Mouse (Mus musculus) cerebellum, adult 18-20 months (tissue): Measurements from ENCODE around the gene Nuak1.
"Not testable (repeated sequence)": the region's sequence is repeated elsewhere in the genome, so short reads cannot be mapped to it uniquely, and the experiment has no call there.

Experiments used
- DNase-seq, 2 experiments: peaks; one replicate each; pipeline ENCODE4 v3.0.0; 2021

Gene Nuak1

GRCm38 (mm10) chr10:84440541-84441433 is at the start of gene Nuak1:
Gene Nuak1, minus strand, starts transcription at chr10:84440597.
- peak; percentile 91 to 96 for DNase-seq

GRCm38 (mm10) chr10:84490115-84490514 is 49.7 kb upstream of the Nuak1 start:
- no peak for DNase-seq

DNA sequence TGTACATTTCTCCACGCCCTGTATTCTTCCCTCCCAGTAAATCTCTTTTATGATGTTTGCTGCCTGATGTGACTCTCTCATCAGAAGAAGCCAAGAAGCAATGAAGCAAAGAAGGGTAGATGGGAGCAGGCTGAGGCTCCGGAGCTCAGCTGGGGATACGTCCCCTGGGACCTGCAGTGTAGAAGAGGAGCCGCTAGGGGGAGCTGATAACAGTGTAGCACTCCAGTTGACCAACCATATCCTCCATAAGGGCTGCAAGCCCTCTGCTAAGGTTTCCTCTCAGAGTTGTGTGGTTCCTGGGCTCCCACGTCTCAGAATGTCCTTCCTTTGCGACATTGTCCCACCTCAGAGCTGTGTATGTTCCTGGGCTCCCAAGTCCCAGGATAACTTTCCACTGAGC is 47.9 kb upstream of the Nuak1 start:
- peak; percentile 42 to 49 for DNase-seq

GRCm38 (mm10) chr10:84484661-84485060 is 44.3 kb upstream of the Nuak1 start:
- no peak for DNase-seq

- DNase-seq: no peak
Measured at GRCm38 (mm10) chr10:84483553-84483952, 43.2 kb upstream of the Nuak1 start.

GRCm38 (mm10) chr10:84483069-84483468 is 42.7 kb upstream of the Nuak1 start:
- DNase-seq: no peak

DNA sequence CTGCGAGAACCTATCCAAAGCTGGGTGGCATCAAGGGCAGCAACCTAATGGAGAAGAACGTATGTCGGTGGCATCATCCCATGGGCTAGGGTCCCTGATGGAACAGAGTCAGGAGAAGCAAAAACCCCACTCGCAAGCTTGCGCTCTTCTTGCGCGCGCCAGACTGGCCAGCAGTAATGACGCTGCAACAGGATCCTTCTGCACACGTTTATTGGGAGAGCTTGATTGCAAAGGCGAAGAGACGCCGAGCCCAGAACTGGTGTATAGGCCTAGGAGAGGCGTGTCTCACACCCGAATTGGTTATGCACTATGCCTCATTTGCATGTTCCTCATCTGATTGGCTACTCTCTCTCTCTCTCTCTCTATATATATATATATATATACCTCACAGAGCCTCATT is 42.0 kb upstream of the Nuak1 start:
- not testable (repeated sequence) for DNase-seq

GRCm38 (mm10) chr10:84481327-84481671 is 40.9 kb upstream of the Nuak1 start:
- no peak for DNase-seq

DNA sequence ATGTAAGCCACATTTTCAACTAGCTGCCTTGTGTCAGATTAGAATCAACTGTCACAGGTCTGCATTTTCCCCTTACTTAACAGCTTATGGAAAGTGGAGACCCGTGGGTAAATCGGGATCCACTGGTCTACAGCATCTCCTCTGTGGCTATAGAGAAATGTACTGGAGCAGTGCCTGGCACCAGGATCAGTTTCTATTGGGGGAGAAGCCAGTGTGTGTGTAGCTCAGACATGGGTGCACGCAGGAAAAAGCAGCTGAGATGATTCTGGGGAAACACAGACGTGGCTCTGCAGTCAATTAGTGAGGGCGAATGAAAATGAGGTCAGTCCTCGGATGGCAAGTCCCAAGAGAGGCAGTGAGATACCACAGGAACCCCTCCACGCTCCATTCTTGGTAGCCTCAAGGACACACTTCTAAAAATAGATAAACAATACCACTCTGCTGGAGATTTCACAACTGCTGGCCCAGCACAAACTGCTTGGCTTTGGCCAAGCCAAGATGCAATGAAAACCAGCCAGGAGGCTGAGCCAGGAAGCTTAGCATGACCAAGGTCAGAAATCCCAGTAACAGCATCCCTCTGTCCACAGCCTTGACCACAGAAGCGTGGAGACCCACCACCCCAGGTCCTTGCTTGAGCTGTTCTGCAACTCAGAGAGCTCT is 40.4 kb upstream of the Nuak1 start:
- peak; percentile 20 to 22 for DNase-seq

GRCm38 (mm10) chr10:84480146-84480545 is 39.7 kb upstream of the Nuak1 start:
- no peak for DNase-seq

DNA sequence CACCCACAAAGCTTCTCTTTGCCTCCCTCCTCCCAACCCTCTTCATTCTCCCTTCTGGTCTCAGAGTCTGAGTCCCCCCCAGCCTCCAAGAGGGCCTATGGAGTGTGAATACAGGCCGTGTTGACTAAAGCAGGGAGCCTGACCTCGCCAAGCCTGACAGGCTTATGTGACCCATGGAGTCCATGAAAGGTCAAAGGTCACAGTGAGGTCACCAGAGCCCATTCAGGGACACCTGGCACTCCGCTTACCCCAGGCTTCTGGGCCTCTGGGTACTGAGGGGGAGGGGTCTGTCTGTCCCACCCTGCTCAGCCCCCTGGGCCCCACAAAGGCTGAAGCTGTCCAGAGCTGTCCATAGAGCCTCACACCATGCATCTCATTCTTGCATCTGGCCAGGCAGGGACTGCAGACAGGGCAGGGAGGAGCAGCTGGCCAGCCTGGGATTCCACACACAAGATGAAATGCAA is 37.2 kb upstream of the Nuak1 start:
- no peak for DNase-seq

DNA sequence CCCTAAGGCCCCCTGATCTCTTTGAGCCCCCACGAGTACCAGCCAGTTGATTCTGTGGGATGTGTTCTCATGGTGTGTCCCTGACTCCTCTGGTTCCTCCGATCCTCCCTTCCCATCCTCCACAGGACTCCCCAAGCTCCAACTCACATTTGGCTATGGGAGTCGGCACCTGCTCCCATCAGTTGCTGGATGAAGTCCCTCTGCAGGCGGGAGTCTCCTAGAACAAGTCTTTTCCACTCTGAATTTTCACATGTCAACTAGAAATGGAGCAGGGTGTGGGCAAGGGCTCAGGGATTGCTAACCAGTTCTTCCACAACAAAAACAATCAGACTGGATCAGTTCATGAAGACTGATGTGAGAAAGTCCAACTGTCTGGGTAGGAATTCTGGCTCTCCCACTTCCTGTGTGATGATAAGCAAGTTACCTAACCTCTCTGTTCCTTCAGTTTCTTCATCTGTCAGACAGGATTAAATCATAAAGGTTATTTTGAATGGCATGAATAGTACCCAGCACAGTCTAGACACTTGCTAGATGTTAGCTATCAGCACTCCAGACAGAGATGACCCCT is 36.7 kb upstream of the Nuak1 start:
- no peak for DNase-seq

GRCm38 (mm10) chr10:84467555-84468164 is 27.3 kb upstream of the Nuak1 start:
- DNase-seq: peak; percentile 56 to 57

- DNase-seq: no peak
Measured at GRCm38 (mm10) chr10:84465511-84465910, 25.1 kb upstream of the Nuak1 start.

DNA sequence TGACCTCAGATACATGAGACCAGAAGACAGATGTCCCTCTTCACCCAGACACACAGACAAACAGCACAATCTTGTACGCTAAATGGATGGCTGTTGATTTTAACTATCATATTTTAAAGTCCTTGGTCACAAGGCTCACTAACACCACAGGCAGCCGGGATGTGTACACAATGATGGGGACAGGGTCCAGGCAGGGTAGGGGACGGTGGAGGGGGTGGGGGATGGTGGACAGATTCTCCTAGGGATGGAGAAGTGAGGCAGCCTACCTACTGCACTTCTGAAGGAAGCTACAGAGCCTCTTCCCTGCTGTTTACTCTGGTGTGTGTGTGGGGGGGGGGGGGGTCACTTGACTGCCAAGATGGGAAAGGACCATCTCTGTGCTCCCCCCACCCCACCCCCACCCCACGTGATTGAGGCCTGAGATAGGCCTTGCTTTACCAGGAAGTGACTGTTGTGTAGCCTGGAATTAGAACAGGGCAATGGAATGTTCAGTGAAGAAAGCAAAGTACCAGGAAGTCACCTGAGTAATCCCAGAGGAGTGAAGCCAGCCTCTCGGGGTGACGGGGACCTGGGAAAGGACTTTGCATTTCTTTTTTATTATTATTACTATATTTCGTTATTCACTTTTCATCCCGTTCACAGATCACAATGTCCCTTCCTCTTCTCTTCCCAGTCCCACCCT is 20.2 kb upstream of the Nuak1 start:
- no peak for DNase-seq

DNA sequence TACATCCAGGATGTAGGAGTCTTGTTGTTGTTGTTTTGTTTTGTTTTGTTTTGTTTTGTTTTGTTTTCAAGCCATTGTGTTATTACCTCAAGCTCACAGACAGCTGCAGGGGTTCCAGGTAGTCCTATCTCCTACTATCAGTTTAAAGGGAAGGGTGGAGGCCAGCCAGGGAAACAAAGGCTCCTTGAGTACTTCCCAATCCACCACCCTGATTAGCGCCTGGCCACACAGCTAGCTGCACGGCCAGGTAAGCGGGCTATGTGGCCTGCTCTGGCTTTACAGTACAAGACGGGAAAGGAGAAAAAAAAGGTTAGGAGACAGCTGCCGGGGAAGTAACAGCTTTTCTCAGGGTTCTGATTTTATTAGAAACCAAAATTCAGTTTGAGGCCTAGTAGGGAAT is 17.7 kb upstream of the Nuak1 start:
- no peak for DNase-seq

- no peak for DNase-seq
Measured at GRCm38 (mm10) chr10:84457539-84457938, 17.1 kb upstream of the Nuak1 start.

- DNase-seq: no peak
Measured at GRCm38 (mm10) chr10:84456632-84457320, 16.4 kb upstream of the Nuak1 start.

- no peak for DNase-seq
Measured at GRCm38 (mm10) chr10:84451883-84452282, 11.5 kb upstream of the Nuak1 start.

DNA sequence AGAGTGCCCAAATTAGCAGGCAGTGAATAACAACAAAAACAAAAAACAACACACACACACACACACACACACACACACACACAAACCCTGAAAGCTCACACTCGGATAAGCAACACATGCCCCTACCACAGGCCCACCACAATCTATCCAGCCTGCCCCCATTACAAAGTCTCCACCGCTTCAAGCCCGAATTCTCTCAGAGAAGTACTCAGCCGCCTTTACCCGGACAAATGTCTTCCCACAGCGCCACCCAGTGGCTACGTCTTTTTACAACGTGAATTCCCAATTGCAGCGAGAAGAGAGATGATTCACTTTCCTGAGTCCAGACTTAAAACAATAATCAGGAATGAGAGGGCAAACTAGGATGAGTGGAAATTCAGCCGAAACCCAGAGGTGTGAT is 10.3 kb upstream of the Nuak1 start:
- peak; percentile 85 to 94 for DNase-seq

GRCm38 (mm10) chr10:84449733-84450132 is 9.3 kb upstream of the Nuak1 start:
- no peak for DNase-seq

- DNase-seq: no peak
Measured at GRCm38 (mm10) chr10:84447411-84447821, 7.0 kb upstream of the Nuak1 start.
